Mouse (Mus musculus) lung, embryonic 14.5 days (tissue): Measurements from ENCODE around the gene Heatr1. TPM values are rescaled to one million over a fixed set of nuclear protein-coding genes. Genes with fewer than 3 reads are reported as not detected.
A peak's percentile ranks its signal among the peaks of the same experiment; 100 is the strongest.

Experiments
- ATAC-seq: fragments of 200-750 bp; cut with Nextera tagmentation; 2 replicates; pipeline ENCODE4 v1.8.0; 2017; ENCODE audit warnings: mild to moderate bottlenecking, moderate TSS enrichment, moderate library complexity; ENCODE audit not compliant: insufficient read depth
- DNase-seq: peaks from one replicate; pipeline ENCODE4 v3.0.0-alpha.2; 2015
- H3K27ac ChIP-seq: fragments of 300-500 bp; sonication (generic); 2 replicates; pipeline ENCODE4 v1.5.1; 2014; ENCODE audit warnings: low read depth, mild to moderate bottlenecking, moderate library complexity
- H3K27me3 ChIP-seq: fragments of 300-500 bp; sonication (generic); 2 replicates; pipeline ENCODE4 v1.6.1; 2014; ENCODE audit warnings: low read length, control low read depth; ENCODE audit not compliant: insufficient read depth
- H3K36me3 ChIP-seq: fragments of 300-500 bp; sonication (generic); 2 replicates; pipeline ENCODE4 v1.6.1; 2014; ENCODE audit warnings: control low read depth; ENCODE audit not compliant: insufficient read depth
- H3K4me1 ChIP-seq: fragments of 300-500 bp; sonication (generic); 2 replicates; pipeline ENCODE4 v1.6.1; 2014; ENCODE audit warnings: antibody characterized with exemption, control low read depth; ENCODE audit not compliant: insufficient read depth
- H3K4me2 ChIP-seq: fragments of 300-500 bp; sonication (generic); 2 replicates; pipeline ENCODE4 v1.6.1; 2014; ENCODE audit warnings: mild to moderate bottlenecking
- H3K4me3 ChIP-seq: fragments of 300-500 bp; sonication (generic); 2 replicates; pipeline ENCODE4 v1.5.1; 2014; ENCODE audit warnings: low read depth, low read length
- H3K9ac ChIP-seq: fragments of 300-500 bp; sonication (generic); 2 replicates; pipeline ENCODE4 v1.6.1; 2014
- H3K9me3 ChIP-seq: fragments of 300-500 bp; sonication (generic); 2 replicates; pipeline ENCODE4 v1.6.1; 2016; ENCODE audit warnings: low read depth, low read length, control low read depth
- CTCF ChIP-seq: IDR thresholded peaks from 2 replicates; pipeline ENCODE4 v1.5.1; 2016; ENCODE audit warnings: antibody characterized with exemption, low read depth
- WGBS: fragments of 180-500 bp; shearing (Covaris S2); extraction: QIAGEN DNeasy Blood & Tissue Kit; methylation state at CpG from one replicate; pipeline ENCODE4 v1.1.7; 2014; 5-methylcytosine and 5-hydroxymethylcytosine counted together
- polyA plus RNA-seq: library from polyadenylated mRNA; unstranded; fragments of >200 nt; fragmentation: Nextera tagmentation; extraction: Ambion mirVana; gene quantifications from 2 replicates; pipeline ENCODE4 v1.2.1, GENCODE M21; 2014

The Heatr1 gene
- polyA plus RNA-seq, 1 experiment from 2014 or later = 36.2 TPM

DNA sequence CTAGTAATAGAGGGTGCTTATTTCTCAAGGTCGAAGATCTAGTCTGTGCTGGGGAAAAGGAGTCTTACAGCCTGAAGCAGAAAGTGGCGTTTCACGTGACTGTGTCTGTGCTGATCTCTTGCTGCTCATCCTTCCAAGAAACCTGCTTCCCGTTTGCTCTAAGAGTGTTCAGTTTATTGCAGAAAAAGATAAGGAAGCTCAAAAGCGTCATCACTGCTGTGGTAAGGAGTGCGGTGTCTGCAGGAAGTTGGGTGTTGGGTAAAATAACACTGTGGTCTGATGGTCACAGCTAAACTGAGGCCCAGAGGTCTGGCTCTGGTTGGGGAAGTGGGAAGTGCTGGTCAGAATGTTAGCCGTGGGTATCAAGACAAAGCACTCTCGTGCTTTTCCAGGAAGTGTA is 17.2 kb downstream of the Heatr1 start:
- Histone ChIP-seq H3K36me3 (peaks cover 79% of the 10 kb centered on the region), H3K27ac (no peak overlapping the region), H3K9ac (no peak overlapping the region), H3K9me3 (no peaks in the 10 kb centered on the region), H3K4me3 (no peak overlapping the region), H3K27me3 (no peaks in the 10 kb centered on the region), H3K4me1 (no peaks in the 10 kb centered on the region), H3K4me2 (no peak overlapping the region)
- ATAC-seq (no peak), DNase-seq (peak; percentile 2)
- WGBS = 86% methylated on average over 8 of the region's 8 CpGs
- TF ChIP-seq CTCF = no peak

DNA sequence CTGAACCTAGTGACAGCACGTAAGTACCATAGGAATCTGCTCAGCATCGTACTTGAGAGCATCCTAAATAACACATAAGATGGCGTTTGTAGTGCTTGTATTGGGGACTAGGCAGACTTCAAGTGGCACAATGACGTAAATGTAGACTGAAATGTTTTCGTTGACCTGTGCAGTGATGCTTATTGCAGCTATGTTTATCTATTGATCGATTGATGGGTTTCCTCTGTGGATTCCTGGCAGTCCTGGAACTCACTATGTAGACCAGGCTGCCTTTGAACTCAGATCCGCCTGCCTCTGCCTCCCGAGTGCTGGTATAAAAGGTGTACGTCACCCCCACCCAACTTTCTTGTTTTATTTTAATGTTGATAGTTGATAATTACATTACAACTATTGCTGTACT is 25.8 kb downstream of the Heatr1 start:
- no peak for ATAC-seq
- Histone ChIP-seq H3K9ac (no peak overlapping the region), H3K4me3 (no peak overlapping the region), H3K36me3 (peaks cover 83% of the 10 kb centered on the region), H3K4me1 (no peaks in the 10 kb centered on the region), H3K9me3 (no peaks in the 10 kb centered on the region), H3K4me2 (no peak overlapping the region), H3K27me3 (no peaks in the 10 kb centered on the region), H3K27ac (no peak overlapping the region)
- 88% methylated on average over 9 of the region's 9 CpGs for WGBS
- no peak for TF ChIP-seq CTCF
- no peak for DNase-seq

DNA sequence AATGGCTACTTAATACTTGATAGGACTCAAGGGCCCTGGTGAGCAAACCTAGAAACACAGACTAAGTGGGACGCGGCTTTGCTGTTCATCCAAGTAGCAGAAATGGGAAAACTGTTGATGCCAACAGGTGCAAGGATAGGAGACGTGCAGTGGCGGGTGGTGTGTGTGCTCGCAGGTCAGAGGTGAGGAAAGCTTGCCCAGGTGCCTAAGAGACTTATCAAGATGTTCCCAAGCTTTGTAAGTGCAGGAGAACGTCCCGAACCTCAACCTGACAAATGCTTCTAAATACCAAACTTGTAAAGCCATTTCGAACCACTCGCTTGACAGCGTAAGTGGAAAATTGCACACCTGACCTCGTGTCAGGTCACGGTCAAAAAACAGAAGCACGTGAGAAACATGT is 33.7 kb downstream of the Heatr1 start:
- no peaks in the 10 kb centered on the region for H3K4me1 ChIP-seq
- 91% methylated on average over 13 of the region's 13 CpGs for WGBS
- TF ChIP-seq CTCF = no peak
- no peak overlapping the region for H3K4me2 ChIP-seq
- H3K36me3 ChIP-seq = peaks cover 83% of the 10 kb centered on the region
- H3K9ac ChIP-seq = no peak overlapping the region
- H3K27me3 ChIP-seq = no peaks in the 10 kb centered on the region
- H3K27ac ChIP-seq = no peak overlapping the region
- H3K9me3 ChIP-seq = no peaks in the 10 kb centered on the region
- no peak overlapping the region for H3K4me3 ChIP-seq
- ATAC-seq = no peak
- no peak for DNase-seq

DNA sequence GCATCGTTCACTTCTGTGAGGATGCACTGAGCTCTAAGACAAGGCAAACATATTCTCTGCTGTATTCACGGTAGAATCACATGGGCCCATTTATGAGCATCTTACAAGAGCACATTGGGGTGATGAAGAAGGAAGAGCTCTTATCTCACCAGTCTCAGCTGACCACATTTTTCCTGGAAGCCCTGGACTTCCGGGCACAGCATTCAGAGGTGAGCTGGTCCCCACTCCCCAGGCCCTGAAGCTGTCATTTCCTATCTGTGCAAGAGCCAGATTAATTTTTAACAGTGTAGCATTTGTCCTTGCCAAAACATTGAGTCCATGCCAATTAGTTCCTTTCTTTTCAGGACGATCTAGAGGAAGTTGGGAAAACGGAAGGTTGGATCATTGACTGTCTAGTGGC is 39.0 kb downstream of the Heatr1 start:
- Histone ChIP-seq H3K27ac (no peak overlapping the region), H3K27me3 (no peaks in the 10 kb centered on the region), H3K4me3 (no peak overlapping the region), H3K36me3 (peaks cover 90% of the 10 kb centered on the region), H3K4me2 (no peak overlapping the region), H3K4me1 (no peaks in the 10 kb centered on the region), H3K9ac (no peak overlapping the region), H3K9me3 (no peaks in the 10 kb centered on the region)
- ATAC-seq (no peak), DNase-seq (no peak)
- no peak for TF ChIP-seq CTCF
- WGBS = 84% methylated on average over 5 of the region's 5 CpGs

DNA sequence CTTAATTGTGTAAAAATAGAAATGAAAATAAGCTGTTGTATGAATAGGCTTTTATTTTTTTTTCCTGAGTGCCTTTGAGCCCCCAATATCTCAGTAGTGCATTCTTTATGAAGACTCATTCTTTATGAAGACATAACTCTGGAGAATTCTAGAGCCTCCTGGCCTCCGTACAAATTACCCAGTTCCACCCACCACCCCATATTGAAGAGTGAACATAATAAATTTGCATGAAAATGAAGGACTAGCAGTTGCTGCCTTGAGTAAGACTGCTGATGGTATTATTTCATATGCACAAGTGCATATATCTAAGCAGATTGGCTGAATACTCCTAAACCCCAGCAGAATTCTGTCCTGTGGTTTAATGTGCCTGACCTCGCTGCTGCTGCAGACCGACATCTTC is 44.8 kb downstream of the Heatr1 start:
- no peak overlapping the region for H3K9ac ChIP-seq
- H3K4me1 ChIP-seq = no peaks in the 10 kb centered on the region
- DNase-seq (no peak), ATAC-seq (no peak)
- H3K27ac ChIP-seq = no peak overlapping the region
- no peaks in the 10 kb centered on the region for H3K9me3 ChIP-seq
- H3K4me2 ChIP-seq = no peak overlapping the region
- H3K27me3 ChIP-seq = no peaks in the 10 kb centered on the region
- 86% methylated on average over 3 of the region's 3 CpGs for WGBS
- TF ChIP-seq CTCF = no peak
- H3K4me3 ChIP-seq = no peak overlapping the region
- H3K36me3 ChIP-seq = peaks cover 60% of the 10 kb centered on the region

DNA sequence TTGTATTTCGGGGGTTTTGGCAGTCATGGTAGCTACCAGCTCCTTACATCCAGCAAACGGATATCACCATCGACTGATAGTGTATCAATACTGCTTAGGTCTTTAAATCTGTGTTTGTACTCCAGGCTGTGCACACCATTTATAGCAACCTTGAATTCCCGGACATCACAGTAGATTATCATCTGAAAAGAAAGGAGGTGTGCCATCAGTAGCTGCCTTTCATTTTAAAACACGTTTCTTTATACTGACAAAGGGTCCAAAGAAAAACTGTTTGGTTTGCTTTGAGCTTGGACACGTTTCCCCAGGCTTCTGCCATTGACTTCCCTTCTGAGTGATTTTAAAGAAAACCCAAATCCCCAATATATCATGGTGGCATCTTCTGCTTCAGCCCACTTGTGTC is 46.0 kb downstream of the Heatr1 start:
- DNase-seq = no peak
- WGBS = 80% methylated on average over 6 of the region's 6 CpGs
- ATAC-seq = no peak

DNA sequence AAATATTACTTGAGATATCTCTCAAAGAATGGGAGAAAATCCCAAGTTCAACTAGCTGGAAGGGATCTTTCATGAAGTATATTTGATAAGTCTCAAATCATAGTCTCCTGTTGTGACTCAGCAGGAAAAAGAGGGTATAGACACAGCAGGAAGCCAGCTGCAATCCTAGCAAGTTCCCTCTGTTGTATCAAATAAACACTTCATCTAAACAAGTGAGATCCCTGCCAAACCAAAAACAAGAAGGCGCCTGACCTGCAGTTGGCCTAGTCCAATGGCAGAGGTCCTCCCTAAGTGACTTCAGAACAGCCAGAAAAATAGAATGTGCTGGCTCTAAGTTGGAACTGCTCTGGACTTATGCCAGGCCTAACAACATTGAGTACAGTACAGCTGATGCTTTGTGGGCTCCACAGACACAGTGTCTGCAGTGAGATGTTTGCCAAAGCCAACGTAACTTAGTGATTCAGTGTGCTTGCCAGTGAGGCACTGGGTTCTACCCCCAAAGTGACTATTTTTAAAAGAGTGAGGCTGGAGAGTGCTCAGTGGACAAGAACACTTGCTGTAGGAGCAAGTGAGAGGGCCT is 47.3 kb downstream of the Heatr1 start:
- peak; percentile 91 for ATAC-seq
- no peak for TF ChIP-seq CTCF
- WGBS = 43% methylated on average over 2 of the region's 2 CpGs

More for the DNA sequence above, 46.0 kb downstream of the Heatr1 start:
- H3K9ac ChIP-seq = no peak overlapping the region
- no peaks in the 10 kb centered on the region for H3K4me1 ChIP-seq
- no peak overlapping the region for H3K4me3 ChIP-seq
- peaks cover 47% of the 10 kb centered on the region for H3K36me3 ChIP-seq
- no peaks in the 10 kb centered on the region for H3K27me3 ChIP-seq
- no peaks in the 10 kb centered on the region for H3K9me3 ChIP-seq
- no peak for TF ChIP-seq CTCF
- no peak overlapping the region for H3K4me2 ChIP-seq
- no peak overlapping the region for H3K27ac ChIP-seq

DNA sequence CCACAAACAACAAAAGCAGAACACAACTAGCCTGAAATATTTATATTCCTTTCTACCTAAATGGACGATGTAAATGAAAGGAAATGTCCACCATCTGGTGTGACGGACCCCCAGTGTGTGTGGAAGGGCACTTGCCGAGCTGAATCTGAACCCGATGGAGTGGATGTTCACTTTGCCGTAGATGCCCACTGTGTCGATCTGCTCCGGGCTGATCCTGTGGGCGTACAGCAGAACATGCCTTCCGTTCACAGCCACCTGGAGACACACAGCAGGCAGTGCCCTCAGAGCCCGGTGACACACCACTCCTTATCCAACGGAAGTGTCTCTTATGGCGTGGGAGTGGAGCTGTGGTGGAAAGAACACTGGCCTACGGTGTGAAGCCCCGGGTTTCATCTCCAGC is 58.3 kb downstream of the Heatr1 start:
- Histone ChIP-seq H3K27me3 (no peaks in the 10 kb centered on the region), H3K27ac (no peak overlapping the region), H3K4me3 (no peak overlapping the region), H3K36me3 (peaks cover 14% of the 10 kb centered on the region), H3K9ac (no peak overlapping the region), H3K9me3 (no peaks in the 10 kb centered on the region), H3K4me1 (no peaks in the 10 kb centered on the region), H3K4me2 (no peak overlapping the region)
- TF ChIP-seq CTCF = no peak
- WGBS = 89% methylated on average over 14 of the region's 14 CpGs
- DNase-seq (no peak), ATAC-seq (no peak)

More for the DNA sequence above, 47.3 kb downstream of the Heatr1 start:
- no peak overlapping the region for H3K4me3 ChIP-seq
- H3K4me1 ChIP-seq = no peaks in the 10 kb centered on the region
- H3K36me3 ChIP-seq = peaks cover 38% of the 10 kb centered on the region
- no peak overlapping the region for H3K9ac ChIP-seq
- no peak overlapping the region for H3K4me2 ChIP-seq
- no peak overlapping the region for H3K27ac ChIP-seq
- DNase-seq = peak; percentile 84
- no peaks in the 10 kb centered on the region for H3K27me3 ChIP-seq
- no peaks in the 10 kb centered on the region for H3K9me3 ChIP-seq
